Mouse (Mus musculus): Measurements from ENCODE around the gene Ippk. TPM values are rescaled to one million over a fixed set of nuclear protein-coding genes. Genes with fewer than 3 reads are reported as not detected.

Gene Ippk
- total RNA-seq (2023): 10 to 100 TPM; 10.8 to 13.5 TPM

GRCm38 (mm10) chr13:49420754-49421605, at the start of gene Ippk:
TSS of gene Ippk (plus strand) at chr13:49421249.

GRCm38 (mm10) chr13:49492376-49493368, 71.6 kb downstream of the Ippk start, which contains the start of gene Tes3-ps:
TSS of gene Tes3-ps (plus strand) at chr13:49493318.

GRCm38 (mm10) chr13:49504510-49504909, 83.5 kb downstream of the Ippk start, which contains the start of gene Ecm2:
TSS of gene Ecm2 (plus strand) at chr13:49504810.

Other genes with a start within 250 kb of the Ippk start
- gene Ninj1, start 233.8 kb upstream of the Ippk start, total RNA-seq (2023): 10 to 100 TPM; 14.6 to 16.0 TPM
- gene Card19, start 205.2 kb upstream of the Ippk start, total RNA-seq (2023): 10 to 100 TPM; 43.8 to 44.0 TPM
- 10 to 100 TPM; 22.7 to 23.7 TPM for gene Susd3, start 172.5 kb upstream of the Ippk start, total RNA-seq (2023)
- gene Fgd3, start 100.9 kb upstream of the Ippk start, total RNA-seq (2023): 10 to 100 TPM; 86.3 to 89.9 TPM
- 10 to 100 TPM; 31.0 to 34.8 TPM for gene Bicd2, start 79.7 kb upstream of the Ippk start, total RNA-seq (2023)
- 1 to 10 TPM in 1 of 2 experiments, under 1 TPM in 1; 0.92 to 1.0 TPM for gene Tes3-ps, start 72.1 kb downstream of the Ippk start, total RNA-seq (2023)
- under 1 TPM in 1 of 2 experiments, not detected in 1; 0.09 TPM for gene Ecm2, start 83.6 kb downstream of the Ippk start, total RNA-seq (2023)
- gene Aspn, start 123.2 kb downstream of the Ippk start, total RNA-seq (2023): not detected
- gene Omd, start 161.2 kb downstream of the Ippk start, total RNA-seq (2023): not detected
- not detected for gene Ogn, start 186.8 kb downstream of the Ippk start, total RNA-seq (2023)
- gene Cenpp, start 231.5 kb downstream of the Ippk start, total RNA-seq (2023): 1 to 10 TPM; 1.1 to 1.9 TPM
- gene Nol8, start 231.8 kb downstream of the Ippk start, total RNA-seq (2023): 10 to 100 TPM; 49.5 to 59.9 TPM